Mouse (Mus musculus) myocyte (in vitro differentiated cells): ENCODE measurements around the gene Gtf3c4. TPM values are rescaled to one million over a fixed set of nuclear protein-coding genes. Genes with fewer than 3 reads are reported as not detected.

Source experiments
- H3K27me3 ChIP-seq: one replicate; pipeline ENCODE4 v1.6.1; 2011; ENCODE audit not compliant: control insufficient read depth, insufficient read depth, insufficient read length
- H3K36me3 ChIP-seq: one replicate; pipeline ENCODE4 v1.6.1; 2011; ENCODE audit not compliant: control insufficient read depth, insufficient read depth
- H3K4me2 ChIP-seq: one replicate; pipeline ENCODE4 v1.6.1; 2011; ENCODE audit warnings: low read depth, control low read depth
- H3K4me3 ChIP-seq: one replicate; pipeline ENCODE4 v1.5.1; 2011; ENCODE audit warnings: mild to moderate bottlenecking, control low read depth, moderate library complexity
- H3K79me2 ChIP-seq: one replicate; pipeline ENCODE4 v1.6.1; 2011; ENCODE audit not compliant: control insufficient read depth, insufficient read depth
- H3ac ChIP-seq: one replicate; pipeline ENCODE4 v1.6.1; 2011; ENCODE audit not compliant: control insufficient read depth, insufficient read length
- CEBPB ChIP-seq: IDR thresholded peaks from 2 replicates; pipeline ENCODE4 v1.6.1; 2011; ENCODE audit warnings: mild to moderate bottlenecking, moderate library complexity; ENCODE audit not compliant: poor library complexity, insufficient read depth, severe bottlenecking
- E2F4 ChIP-seq: IDR thresholded peaks from one replicate; pipeline ENCODE4 v1.6.1; 2011; ENCODE audit warnings: mild to moderate bottlenecking, control low read depth, moderate library complexity; ENCODE audit not compliant: insufficient read depth
- MAX ChIP-seq: IDR thresholded peaks from one replicate; pipeline ENCODE4 v1.6.1; 2011; ENCODE audit warnings: low read depth, mild to moderate bottlenecking, control low read depth
- MYOD1 ChIP-seq, 3 experiments: IDR thresholded peaks; one replicate each; pipeline ENCODE4 v1.6.1; 2011; ENCODE audit warnings: control low read depth in 2 of 3, low read depth in 2 of 3, mild to moderate bottlenecking in 2 of 3, moderate library complexity in 1 of 3; ENCODE audit not compliant: insufficient read length in 2 of 3, control insufficient read depth in 1 of 3
- MYOG ChIP-seq, 3 experiments: IDR thresholded peaks; one replicate each; pipeline ENCODE4 v1.6.1; 2011; ENCODE audit warnings: control low read depth in 2 of 3, low read depth in 2 of 3, mild to moderate bottlenecking in 2 of 3; ENCODE audit not compliant: insufficient read length in 2 of 3, control insufficient read depth in 1 of 3, insufficient read depth in 1 of 3
- POLR2A ChIP-seq: IDR thresholded peaks from one replicate; pipeline ENCODE4 v1.6.1; 2011; ENCODE audit warnings: low read depth, mild to moderate bottlenecking, control low read depth, moderate library complexity; ENCODE audit not compliant: insufficient read length
- POLR2AphosphoS2 ChIP-seq: IDR thresholded peaks from one replicate; pipeline ENCODE4 v1.6.1; 2011; ENCODE audit warnings: low read depth, control low read depth; ENCODE audit not compliant: insufficient read length
- REST ChIP-seq: IDR thresholded peaks from one replicate; pipeline ENCODE4 v1.6.1; 2011; ENCODE audit warnings: mild to moderate bottlenecking, control low read depth, moderate library complexity; ENCODE audit not compliant: insufficient read depth, insufficient read length
- SRF ChIP-seq: IDR thresholded peaks from one replicate; pipeline ENCODE4 v1.6.1; 2011; ENCODE audit warnings: low read depth; ENCODE audit not compliant: control insufficient read depth, insufficient read length
- TCF12 ChIP-seq: IDR thresholded peaks from one replicate; pipeline ENCODE4 v1.6.1; 2011; ENCODE audit warnings: mild to moderate bottlenecking, control low read depth; ENCODE audit not compliant: poor library complexity, insufficient read depth, severe bottlenecking
- TCF3 ChIP-seq: IDR thresholded peaks from one replicate; pipeline ENCODE4 v1.6.1; 2011; ENCODE audit warnings: low read depth, control low read depth; ENCODE audit not compliant: insufficient read length
- USF1 ChIP-seq: IDR thresholded peaks from one replicate; pipeline ENCODE4 v1.6.1; 2011; ENCODE audit warnings: low read depth, mild to moderate bottlenecking, control low read depth, moderate library complexity
- polyA plus RNA-seq: library from polyadenylated mRNA; unstranded; fragments of >200 nt; fragmentation: generic; extraction: Trizol; gene quantifications from one replicate; pipeline ENCODE4 v1.2.1, GENCODE M21; 2012; ENCODE audit warnings: missing spikeins

The Gtf3c4 gene
- polyA plus RNA-seq, 1 experiment: 26.9 TPM

- TF ChIP-seq USF1: no peak
- TF ChIP-seq E2F4: no peak
- TF ChIP-seq REST: no peak
- no peak for TF ChIP-seq POLR2AphosphoS2
- TF ChIP-seq MYOG (IDR thresholded peaks at IDR 0.05; ENCODE audit: control insufficient read depth in 1 of 3, insufficient read depth in 1 of 3, insufficient read length in 2 of 3, low read depth in 2 of 3): no peak
- TF ChIP-seq POLR2A: no peak
- TF ChIP-seq MYOD1 (IDR thresholded peaks at IDR 0.05; ENCODE audit: control insufficient read depth in 1 of 3, insufficient read length in 2 of 3, low read depth in 2 of 3): no peak
- TF ChIP-seq CEBPB: no peak
- no peak for TF ChIP-seq SRF
- TF ChIP-seq TCF3: no peak
- TF ChIP-seq TCF12: no peak
- no peak for TF ChIP-seq MAX
- H3K79me2 ChIP-seq: no peaks in the 10 kb centered on the region
- H3ac ChIP-seq: no peak overlapping the region
- H3K4me3 ChIP-seq: no peak overlapping the region
- no peak overlapping the region for H3K4me2 ChIP-seq
- H3K27me3 ChIP-seq: no peaks in the 10 kb centered on the region
- H3K36me3 ChIP-seq: peaks cover 19% of the 10 kb centered on the region
These were observed 41.1 kb upstream of the Gtf3c4 start for GRCm38 (mm10) chr2:28881275-28881674.

GRCm38 (mm10) chr2:28875554-28875953 is 35.4 kb upstream of the Gtf3c4 start:
- Histone ChIP-seq H3K36me3 (peaks cover 12% of the 10 kb centered on the region), H3K27me3 (no peaks in the 10 kb centered on the region), H3K79me2 (no peaks in the 10 kb centered on the region)

GRCm38 (mm10) chr2:28867495-28867894 is 27.3 kb upstream of the Gtf3c4 start:
- Histone ChIP-seq H3K4me2 (no peak overlapping the region), H3K4me3 (no peak overlapping the region), H3K79me2 (no peaks in the 10 kb centered on the region), H3ac (no peak overlapping the region), H3K27me3 (no peaks in the 10 kb centered on the region), H3K36me3 (peaks cover 30% of the 10 kb centered on the region)
- TF ChIP-seq MYOD1 (IDR thresholded peaks at IDR 0.05; ENCODE audit: control insufficient read depth in 1 of 3, insufficient read length in 2 of 3, low read depth in 2 of 3): no peak
- no peak for TF ChIP-seq POLR2AphosphoS2
- TF ChIP-seq TCF3: no peak
- no peak for TF ChIP-seq E2F4

More at GRCm38 (mm10) chr2:28875554-28875953, 35.4 kb upstream of the Gtf3c4 start:
- no peak overlapping the region for H3K4me2 ChIP-seq
- H3ac ChIP-seq: no peak overlapping the region
- TF ChIP-seq POLR2A: no peak
- TF ChIP-seq TCF3: no peak
- TF ChIP-seq REST: no peak
- TF ChIP-seq POLR2AphosphoS2: no peak
- TF ChIP-seq MYOD1 (IDR thresholded peaks at IDR 0.05; ENCODE audit: control insufficient read depth in 1 of 3, insufficient read length in 2 of 3, low read depth in 2 of 3): no peak
- no peak for TF ChIP-seq USF1
- no peak for TF ChIP-seq E2F4
- no peak for TF ChIP-seq MYOG (IDR thresholded peaks at IDR 0.05; ENCODE audit: control insufficient read depth in 1 of 3, insufficient read depth in 1 of 3, insufficient read length in 2 of 3, low read depth in 2 of 3)
- no peak for TF ChIP-seq MAX
- no peak for TF ChIP-seq CEBPB
- TF ChIP-seq TCF12: no peak
- TF ChIP-seq SRF: no peak
- H3K4me3 ChIP-seq: no peak overlapping the region

GRCm38 (mm10) chr2:28863857-28864256 is 23.7 kb upstream of the Gtf3c4 start:
- no peak overlapping the region for H3ac ChIP-seq
- H3K4me3 ChIP-seq: no peak overlapping the region
- no peaks in the 10 kb centered on the region for H3K79me2 ChIP-seq
- H3K27me3 ChIP-seq: no peaks in the 10 kb centered on the region
- peaks cover 60% of the 10 kb centered on the region for H3K36me3 ChIP-seq
- H3K4me2 ChIP-seq: no peak overlapping the region
- no peak for TF ChIP-seq SRF
- no peak for TF ChIP-seq POLR2A
- TF ChIP-seq MYOD1 (IDR thresholded peaks at IDR 0.05; ENCODE audit: control insufficient read depth in 1 of 3, insufficient read length in 2 of 3, low read depth in 2 of 3): no peak
- TF ChIP-seq USF1: no peak
- no peak for TF ChIP-seq REST
- TF ChIP-seq MAX: no peak
- no peak for TF ChIP-seq CEBPB
- TF ChIP-seq POLR2AphosphoS2: no peak
- no peak for TF ChIP-seq MYOG (IDR thresholded peaks at IDR 0.05; ENCODE audit: control insufficient read depth in 1 of 3, insufficient read depth in 1 of 3, insufficient read length in 2 of 3, low read depth in 2 of 3)
- no peak for TF ChIP-seq TCF12
- TF ChIP-seq TCF3: no peak
- no peak for TF ChIP-seq E2F4

- no peaks in the 10 kb centered on the region for H3K79me2 ChIP-seq
- no peak overlapping the region for H3K4me3 ChIP-seq
- H3K27me3 ChIP-seq: no peaks in the 10 kb centered on the region
- H3ac ChIP-seq: no peak overlapping the region
- H3K36me3 ChIP-seq: peaks cover 80% of the 10 kb centered on the region
- TF ChIP-seq E2F4 (no peak), TCF12 (no peak), SRF (no peak), MAX (no peak), MYOG (IDR thresholded peaks at IDR 0.05; ENCODE audit: control insufficient read depth in 1 of 3, insufficient read depth in 1 of 3, insufficient read length in 2 of 3, low read depth in 2 of 3) (no peak), CEBPB (no peak), MYOD1 (IDR thresholded peaks at IDR 0.05; ENCODE audit: control insufficient read depth in 1 of 3, insufficient read length in 2 of 3, low read depth in 2 of 3) (no peak), TCF3 (no peak), REST (no peak), POLR2AphosphoS2 (no peak), USF1 (no peak)
- no peak overlapping the region for H3K4me2 ChIP-seq
These were observed 20.7 kb upstream of the Gtf3c4 start for GRCm38 (mm10) chr2:28860678-28861423.
